Mouse (Mus musculus) adrenal gland, adult 18-20 months (tissue): Measurements from ENCODE around the gene Lgalsl. TPM values are rescaled to one million over a fixed set of nuclear protein-coding genes. Genes with fewer than 3 reads are reported as not detected.
A peak's percentile ranks its signal among the peaks of the same experiment; 100 is the strongest.

Experiments
- DNase-seq, 2 experiments: peaks; one replicate each; pipeline ENCODE4 v3.0.0; 2021 to 2022; ENCODE audit warnings: low spot score in 2 of 2
- total RNA-seq, 2 experiments: library from RNA; stranded (reverse); gene quantifications; 1 replicate in 1 of 2; 2 replicates in 1 of 2; pipeline ENCODE4 v1.2.3; 2021

The Lgalsl gene
- total RNA-seq, 2 experiments from 2014 or later = 18.9 to 23.6 TPM

- no peak for DNase-seq
Observed at GRCm38 (mm10) chr11:20829056-20829686, 1.7 kb downstream of the Lgalsl start.

- no peak for DNase-seq
Observed at GRCm38 (mm10) chr11:20823961-20824360, 6.9 kb downstream of the Lgalsl start.

DNA sequence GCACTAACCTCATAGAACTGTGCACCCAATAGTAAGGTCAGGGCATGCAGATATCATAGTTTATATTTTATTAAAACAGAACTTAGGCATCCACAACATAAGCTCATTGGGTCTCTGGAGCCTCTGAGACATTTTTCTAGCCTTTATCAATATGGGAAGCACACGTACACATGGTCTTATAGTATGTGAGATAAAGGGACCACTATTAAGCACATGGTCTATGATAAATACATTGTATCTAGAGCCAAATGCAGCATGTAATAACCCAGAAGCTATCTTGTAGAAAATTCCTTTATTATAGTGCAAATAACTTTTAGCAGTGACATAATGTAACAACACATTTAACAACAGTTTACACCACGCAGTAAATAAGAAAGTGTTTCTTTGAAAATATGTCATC is 7.6 kb downstream of the Lgalsl start:
- DNase-seq = no peak

GRCm38 (mm10) chr11:20821351-20821750 is 9.5 kb downstream of the Lgalsl start:
- DNase-seq = no peak

- DNase-seq = no peak
Observed at GRCm38 (mm10) chr11:20813901-20814523, 16.8 kb downstream of the Lgalsl start.

- DNase-seq = no peak
Observed at GRCm38 (mm10) chr11:20812153-20812887, 18.5 kb downstream of the Lgalsl start.

GRCm38 (mm10) chr11:20806659-20807058 is 24.2 kb downstream of the Lgalsl start:
- no peak for DNase-seq

DNA sequence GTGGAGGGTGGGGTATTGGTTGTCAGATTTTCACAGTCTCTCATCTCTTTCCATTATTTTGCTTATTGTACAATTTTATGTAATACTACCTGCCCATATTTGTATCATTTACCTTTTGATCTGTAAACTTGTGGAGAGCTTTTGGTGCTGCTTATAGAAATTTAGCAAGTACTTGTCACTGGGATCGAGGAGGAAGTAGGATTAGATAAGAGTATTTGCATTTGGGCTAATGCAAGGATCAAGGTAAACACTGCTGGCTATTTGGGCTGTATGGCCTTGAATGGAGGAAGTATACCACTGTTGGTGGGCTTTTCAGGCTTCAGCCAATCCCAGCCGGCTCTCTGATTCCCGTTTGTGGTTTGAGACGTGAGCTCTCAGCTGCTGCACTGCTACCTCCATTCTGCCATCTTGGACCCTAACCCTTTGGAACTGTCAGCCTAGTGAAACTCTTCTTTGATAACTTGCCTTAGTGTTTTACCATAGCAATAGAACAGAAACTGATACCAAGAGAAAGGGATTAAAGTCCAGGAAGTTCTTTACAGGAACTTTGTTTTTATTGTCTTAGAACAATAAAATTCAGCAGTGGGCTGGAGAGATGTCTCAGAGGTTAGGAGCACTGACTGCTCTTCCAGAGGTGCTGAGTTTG is 25.1 kb downstream of the Lgalsl start:
- DNase-seq = no peak

- no peak for DNase-seq
Observed at GRCm38 (mm10) chr11:20804416-20804815, 26.4 kb downstream of the Lgalsl start.

GRCm38 (mm10) chr11:20800277-20801092 is 30.4 kb downstream of the Lgalsl start:
- DNase-seq = no peak

DNA sequence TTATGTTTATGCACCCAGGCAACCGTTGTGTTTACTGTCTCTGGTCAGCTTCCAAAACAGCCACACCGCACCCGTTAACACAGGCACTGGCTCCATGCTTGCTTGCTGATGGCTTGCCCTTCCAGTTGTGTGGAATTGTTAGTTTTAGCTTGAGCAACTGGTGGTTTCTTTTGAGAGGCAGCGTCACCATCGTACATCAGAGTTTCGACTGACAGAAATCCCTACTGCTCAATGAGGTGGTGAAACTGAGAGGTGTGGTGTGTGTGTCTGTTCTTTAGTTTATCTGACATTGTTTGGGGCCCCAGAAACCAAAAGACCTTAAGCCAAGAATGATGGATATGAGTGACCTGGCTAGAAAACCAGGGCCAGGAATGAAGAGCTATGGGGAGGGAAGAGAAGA is 33.0 kb downstream of the Lgalsl start:
- no peak for DNase-seq

GRCm38 (mm10) chr11:20795466-20795865 is 35.4 kb downstream of the Lgalsl start:
- DNase-seq = no peak

GRCm38 (mm10) chr11:20794913-20795254 is 36.0 kb downstream of the Lgalsl start:
- peak in 1 of 2 experiments; percentile 20 for DNase-seq

DNA sequence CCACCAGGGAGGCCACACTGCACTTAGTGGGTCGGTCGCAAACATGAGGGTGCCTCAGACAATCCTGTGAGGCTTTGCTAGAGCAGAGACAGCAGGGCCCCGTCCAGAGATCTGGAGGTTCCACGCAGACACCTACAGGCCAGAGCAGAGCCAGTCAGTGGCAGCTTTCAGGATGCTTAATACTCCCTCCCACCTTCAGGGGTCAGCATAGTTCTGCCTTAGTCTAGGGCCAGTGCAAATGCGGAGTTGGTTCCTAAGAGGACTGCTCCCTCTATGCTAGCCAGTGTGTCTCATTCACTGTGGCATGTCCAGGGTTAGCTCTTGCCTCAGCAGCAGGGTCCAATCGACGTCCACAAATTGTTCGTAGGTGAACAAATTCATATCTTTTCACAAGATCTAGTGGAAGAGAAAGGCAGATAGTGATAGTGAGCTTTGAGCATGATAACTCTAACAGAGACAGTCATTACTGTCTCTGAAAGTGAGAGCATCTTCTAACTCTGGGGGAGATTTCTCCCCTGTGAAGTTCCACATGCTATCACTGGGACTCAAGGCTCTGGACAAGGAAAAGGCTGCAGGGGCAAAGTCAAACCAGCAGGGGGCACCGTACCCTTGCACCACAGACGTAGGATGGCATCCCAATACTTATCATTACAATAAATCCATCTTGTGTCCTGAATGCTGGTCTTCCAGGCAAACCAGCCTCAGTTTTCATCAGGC is 36.5 kb downstream of the Lgalsl start:
- peak; percentile 81 to 84 for DNase-seq

GRCm38 (mm10) chr11:20793676-20794075 is 37.2 kb downstream of the Lgalsl start:
- DNase-seq = no peak

DNA sequence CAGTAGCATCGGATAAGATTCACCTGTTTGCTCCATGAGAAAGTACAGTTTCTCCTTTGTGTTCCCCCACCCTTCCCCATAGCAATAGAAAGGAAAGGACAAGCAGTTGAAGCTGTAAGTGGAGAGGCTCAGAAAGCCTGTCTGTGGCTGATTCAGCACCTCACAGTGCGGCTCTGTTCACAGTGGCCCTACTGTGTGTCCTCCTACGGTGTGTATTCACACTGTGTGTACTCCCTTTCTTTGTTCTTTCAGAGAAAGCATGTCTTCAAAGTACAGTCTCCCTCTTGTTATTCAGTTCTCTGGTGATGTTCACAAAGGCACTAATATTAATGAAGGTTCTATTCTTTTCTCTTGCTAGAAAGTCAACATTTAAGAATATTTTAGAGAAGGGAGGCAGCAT is 38.2 kb downstream of the Lgalsl start:
- no peak for DNase-seq

- no peak for DNase-seq
Observed at GRCm38 (mm10) chr11:20791334-20791733, 39.5 kb downstream of the Lgalsl start.

- no peak for DNase-seq
Observed at GRCm38 (mm10) chr11:20789015-20789414, 41.8 kb downstream of the Lgalsl start.

GRCm38 (mm10) chr11:20788070-20788469 is 42.8 kb downstream of the Lgalsl start:
- DNase-seq = no peak

GRCm38 (mm10) chr11:20786191-20786590 is 44.7 kb downstream of the Lgalsl start:
- DNase-seq = no peak
